Mouse (Mus musculus) embryo, embryonic 10.5 days (tissue): ENCODE data around the gene Tenm2.

Experiments used
- DNase-seq: peaks from one replicate; pipeline ENCODE4 v3.0.0-alpha.2; 2015; ENCODE audit warnings: low spot score

Gene Tenm2

DNA sequence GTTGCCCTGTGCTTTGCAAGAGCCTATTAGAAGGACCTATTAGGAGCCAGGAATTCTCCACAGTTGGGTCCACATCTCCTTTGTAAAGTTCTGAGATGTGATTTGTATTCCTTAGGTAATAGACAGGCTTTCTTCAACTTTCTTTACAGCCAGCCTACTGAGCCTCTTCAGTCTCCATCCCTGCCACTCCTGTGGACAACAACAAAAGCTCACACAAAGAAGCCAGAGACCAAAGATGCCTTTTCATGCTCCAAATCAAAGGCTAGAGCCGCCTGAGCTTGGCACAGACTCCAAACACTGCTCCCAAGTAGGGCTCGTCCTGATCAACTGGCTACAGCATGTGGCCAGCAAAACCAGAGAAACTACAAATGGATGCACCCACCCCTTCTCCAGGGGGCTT, 333.5 kb downstream of the Tenm2 start:
- DNase-seq = peak; percentile 19

GRCm38 (mm10) chr11:36893061-36893460, 342.7 kb downstream of the Tenm2 start:
- DNase-seq = no peak

DNA sequence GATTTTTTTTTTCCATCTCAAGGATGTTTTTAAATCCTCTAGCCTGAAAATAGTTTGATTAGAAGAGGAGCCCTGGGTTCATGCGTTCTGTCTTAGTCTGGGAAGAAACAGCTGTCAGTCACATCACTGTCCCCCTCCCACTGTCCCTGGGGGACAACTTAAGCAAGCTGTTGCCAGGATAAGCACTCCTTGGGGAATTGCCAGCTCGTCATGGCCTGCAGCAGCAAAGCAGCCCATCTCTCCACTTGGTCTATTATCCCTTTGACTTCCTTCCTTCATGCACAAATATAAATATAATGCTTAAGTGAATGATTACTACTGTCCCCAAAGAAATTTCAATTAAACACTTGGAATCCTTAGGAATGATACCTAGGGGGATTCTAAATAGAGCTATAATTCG, 344.7 kb downstream of the Tenm2 start:
- no peak for DNase-seq

GRCm38 (mm10) chr11:36887490-36887889, 348.3 kb downstream of the Tenm2 start:
- DNase-seq = no peak

- DNase-seq = no peak
Observed at GRCm38 (mm10) chr11:36886147-36886546, 349.6 kb downstream of the Tenm2 start.

DNA sequence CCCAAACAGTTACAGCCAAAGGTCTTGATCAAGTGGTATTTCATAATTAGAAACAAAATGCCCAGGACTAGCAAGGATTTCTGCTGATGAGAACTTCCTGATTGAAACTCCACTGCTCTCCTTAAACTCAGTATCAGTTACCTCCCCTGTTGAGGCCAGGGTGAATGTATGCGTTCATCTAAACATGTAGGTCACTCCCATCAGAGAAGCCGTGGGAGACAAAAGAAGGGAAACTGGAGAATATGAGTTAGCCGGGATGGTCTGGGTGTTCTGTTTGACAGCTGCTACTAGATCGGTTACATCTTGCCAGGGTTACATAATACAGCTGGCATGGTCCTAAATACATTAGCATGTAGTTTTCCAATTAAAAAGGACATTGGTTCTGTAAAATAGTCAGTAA, 362.8 kb downstream of the Tenm2 start:
- DNase-seq = no peak

DNA sequence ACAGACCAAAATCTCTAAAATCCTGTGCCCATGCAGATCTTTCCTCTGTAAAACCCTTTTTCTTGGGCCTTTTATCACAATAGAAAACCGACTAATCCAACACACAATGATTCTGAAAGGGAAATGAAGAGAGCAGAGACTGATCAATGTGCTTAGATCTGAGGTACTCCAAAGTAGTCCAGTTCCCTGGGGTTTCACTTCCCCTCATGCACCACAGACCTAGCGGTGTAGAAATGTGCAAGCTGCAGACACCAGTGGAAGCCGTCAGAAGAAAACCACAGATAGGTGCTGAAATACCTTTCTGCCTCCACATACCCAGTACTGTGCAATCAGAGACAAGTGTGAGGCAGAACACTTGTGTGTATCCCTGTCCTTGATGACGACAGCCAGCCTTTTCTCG, 365.2 kb downstream of the Tenm2 start:
- no peak for DNase-seq

DNA sequence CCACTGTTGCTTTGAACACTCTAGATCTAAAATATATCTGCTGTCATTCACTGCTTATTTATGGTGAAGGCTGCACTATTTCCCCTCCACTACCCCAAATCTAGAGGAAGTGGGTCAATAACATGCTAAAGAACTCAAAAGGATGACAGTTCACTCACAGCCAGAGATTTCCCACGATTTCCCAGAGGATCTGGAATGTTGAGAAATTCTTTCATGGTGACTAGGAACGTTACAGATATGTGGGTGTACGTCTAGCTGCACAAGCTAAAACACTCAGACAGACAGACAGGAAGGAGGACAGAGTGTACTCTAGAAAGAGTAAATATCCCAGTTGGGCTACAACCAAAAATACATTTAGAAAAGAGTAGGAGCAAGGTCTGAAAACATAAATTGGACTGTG, 384.1 kb downstream of the Tenm2 start:
- DNase-seq = no peak

GRCm38 (mm10) chr11:36847451-36847850, 388.3 kb downstream of the Tenm2 start:
- no peak for DNase-seq

DNA sequence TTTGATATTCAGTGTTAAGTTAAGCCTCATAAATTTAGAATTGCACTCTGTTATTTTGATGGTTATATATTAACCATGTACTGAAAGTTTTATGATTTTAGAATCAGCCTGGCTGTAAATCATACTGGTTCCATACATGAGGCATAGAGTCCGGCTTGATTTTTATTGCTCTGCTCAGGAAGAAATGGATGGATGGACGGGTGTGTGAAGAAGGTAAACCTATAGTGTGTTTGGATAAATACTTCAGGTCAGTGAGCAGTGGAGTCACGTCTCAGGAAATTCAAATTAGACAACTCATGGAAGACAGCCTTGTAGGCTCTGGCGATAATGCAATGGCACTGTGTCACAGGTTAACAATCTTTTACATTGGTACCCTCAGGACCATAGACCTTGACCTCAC, 402.9 kb downstream of the Tenm2 start:
- no peak for DNase-seq

DNA sequence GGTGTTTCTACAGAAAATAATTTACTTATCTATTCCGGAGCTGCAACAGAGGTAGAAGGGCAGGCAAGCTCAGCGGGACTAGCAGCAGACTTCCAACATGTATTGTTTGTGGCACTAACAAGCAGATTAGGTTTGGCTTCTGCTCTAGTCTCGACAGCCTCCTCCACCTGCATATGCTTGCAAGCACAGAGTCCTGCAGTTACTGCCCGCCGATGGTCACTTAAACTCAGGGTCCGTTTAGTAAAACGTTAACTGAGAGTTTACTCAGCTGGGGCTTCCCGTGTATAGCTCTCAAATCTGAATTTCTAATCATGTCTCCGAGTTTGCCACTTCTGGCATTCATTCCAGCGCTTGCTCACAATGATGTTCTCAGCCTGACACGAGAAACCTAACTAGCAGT, 404.3 kb downstream of the Tenm2 start:
- peak; percentile 4 for DNase-seq

DNA sequence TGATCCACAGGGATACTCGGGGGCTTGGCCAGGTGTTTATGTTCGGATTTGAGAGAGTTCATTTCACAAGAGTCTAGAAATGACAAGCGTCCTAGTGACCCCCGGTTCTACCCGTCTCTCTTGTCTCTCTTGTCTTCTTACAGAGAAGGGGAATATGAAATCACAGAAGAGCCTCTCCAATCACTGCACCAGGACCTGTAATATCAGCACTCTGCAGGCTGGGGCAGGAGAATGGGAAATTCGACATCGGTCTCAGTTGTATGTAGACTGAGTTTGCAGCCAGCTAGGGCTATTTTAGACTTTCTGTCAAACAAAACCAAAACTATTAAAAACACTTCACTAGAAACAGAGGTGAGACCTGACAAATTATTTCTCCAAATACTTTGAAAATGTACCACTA, 411.1 kb downstream of the Tenm2 start:
- DNase-seq = no peak

GRCm38 (mm10) chr11:36804615-36805014, 431.1 kb downstream of the Tenm2 start:
- no peak for DNase-seq

DNA sequence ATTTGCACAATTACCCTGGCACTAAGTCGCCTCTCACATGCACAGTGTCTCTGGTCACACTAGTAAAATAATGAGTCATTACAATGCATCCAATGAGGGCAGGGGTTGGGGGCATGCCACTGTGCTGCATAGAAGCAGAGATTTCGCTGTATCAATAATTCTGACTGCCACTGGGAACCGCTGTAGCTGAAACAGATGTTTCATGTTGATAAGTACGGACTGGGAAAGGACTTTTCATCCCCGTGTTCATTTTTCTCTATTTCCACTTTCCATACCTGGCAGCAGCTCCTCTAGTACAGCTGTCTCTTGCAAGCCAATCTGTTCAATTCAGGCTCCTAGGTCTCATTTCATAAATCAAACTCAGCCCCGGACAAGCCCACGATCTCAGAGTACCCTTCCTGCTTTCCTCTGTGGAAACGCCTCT, 433.5 kb downstream of the Tenm2 start:
- DNase-seq = no peak

DNA sequence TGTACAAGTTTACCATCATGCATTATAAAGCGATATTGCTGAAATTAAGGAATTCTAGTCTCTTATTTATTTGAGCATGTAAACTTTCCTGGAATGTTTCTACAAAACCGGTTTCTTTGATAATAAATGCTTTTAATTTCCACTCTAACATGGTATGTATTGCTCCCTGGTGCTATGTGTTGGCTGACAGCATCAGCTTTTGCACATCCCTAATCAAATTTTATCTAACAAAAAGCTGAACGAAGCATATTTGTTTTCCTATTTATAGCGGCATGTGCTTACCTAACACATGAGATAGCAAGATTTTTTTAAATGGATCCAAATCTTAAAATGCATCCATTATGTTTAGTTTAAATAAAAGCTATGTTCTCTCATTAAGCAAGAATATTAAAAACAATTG, 434.1 kb downstream of the Tenm2 start:
- no peak for DNase-seq

GRCm38 (mm10) chr11:36799409-36799808, 436.4 kb downstream of the Tenm2 start:
- peak; percentile 14 for DNase-seq

GRCm38 (mm10) chr11:36758009-36758408, 477.8 kb downstream of the Tenm2 start:
- DNase-seq = no peak

- DNase-seq = no peak
Observed at GRCm38 (mm10) chr11:36746286-36746685, 489.5 kb downstream of the Tenm2 start.

DNA sequence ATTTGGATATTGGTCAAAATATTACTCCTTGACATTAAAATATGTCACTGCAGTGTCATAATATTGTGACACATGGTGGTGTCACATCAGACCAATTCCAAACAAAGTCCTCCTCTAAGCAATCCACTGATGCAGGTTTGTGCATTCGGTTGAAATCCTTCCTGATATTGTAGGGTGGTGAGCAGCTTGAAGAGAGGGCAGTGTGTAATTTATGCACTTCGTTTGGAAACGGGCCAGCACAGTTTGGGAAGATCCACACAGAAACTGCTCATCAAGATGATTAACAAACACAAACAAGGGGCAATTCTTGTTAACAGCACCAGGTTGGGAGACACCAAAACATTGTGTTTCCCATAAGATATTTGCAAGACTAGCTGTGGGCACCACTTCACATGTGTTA, 508.0 kb downstream of the Tenm2 start:
- no peak for DNase-seq

DNA sequence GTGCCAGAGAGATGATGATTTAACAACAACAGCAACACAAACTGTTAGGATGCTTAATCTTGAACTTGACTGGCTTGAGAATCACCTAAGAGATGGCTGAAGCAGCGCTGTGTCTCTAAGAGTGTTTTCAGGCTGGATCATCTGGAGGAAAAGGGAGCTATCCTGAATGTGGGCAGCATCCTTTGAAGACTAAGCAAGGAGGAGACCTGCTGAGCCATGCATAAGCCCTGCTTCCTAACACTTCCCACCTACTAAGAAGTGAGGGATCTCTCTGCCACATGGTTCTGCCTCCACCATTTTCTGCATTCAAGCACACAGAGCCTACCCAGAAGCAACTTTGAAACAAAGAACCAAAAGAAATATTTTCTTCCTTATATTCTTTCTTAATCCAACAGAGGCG, 532.9 kb downstream of the Tenm2 start:
- DNase-seq = no peak

- peak; percentile 24 for DNase-seq
Observed at GRCm38 (mm10) chr11:36700951-36701350, 534.8 kb downstream of the Tenm2 start.

DNA sequence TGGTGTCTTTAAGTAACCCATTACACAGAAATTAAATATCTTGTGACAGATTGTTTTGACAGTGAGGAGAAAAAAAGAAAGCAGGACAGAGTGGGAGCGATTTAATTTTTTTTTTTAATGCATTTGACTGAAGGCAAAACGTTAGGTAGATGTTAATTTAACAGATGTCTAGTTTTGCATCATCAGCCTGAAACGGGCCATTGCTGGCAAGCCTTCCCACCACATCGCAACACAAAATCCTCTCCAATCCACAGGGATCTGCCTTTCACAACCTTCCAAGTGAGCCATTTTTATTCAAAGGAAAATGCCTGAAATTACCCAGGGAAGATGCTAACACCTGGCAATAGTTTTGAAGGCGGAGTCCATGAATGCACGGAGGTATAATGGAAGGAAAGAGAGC, 535.6 kb downstream of the Tenm2 start:
- DNase-seq = no peak

DNA sequence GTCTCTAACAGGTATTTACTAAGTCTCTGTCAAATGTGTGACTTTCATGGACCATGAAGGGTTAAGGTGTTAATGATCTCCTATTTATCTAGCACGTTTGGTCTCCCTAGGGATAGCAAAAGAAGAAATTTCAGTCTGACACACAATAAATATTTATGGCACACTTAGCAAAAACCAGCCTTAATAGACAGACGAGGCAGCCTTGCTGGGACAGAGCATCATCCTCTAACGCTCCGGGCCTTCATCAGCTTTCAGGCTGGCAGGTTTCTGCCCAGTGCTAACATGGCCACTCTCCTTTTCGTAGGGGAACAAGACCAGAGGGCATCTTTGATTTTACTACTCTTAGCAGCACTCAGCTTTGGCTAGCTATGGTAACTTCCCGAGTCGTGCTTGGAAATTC, 537.5 kb downstream of the Tenm2 start:
- no peak for DNase-seq

- no peak for DNase-seq
Observed at GRCm38 (mm10) chr11:36697816-36698215, 537.9 kb downstream of the Tenm2 start.

- peak; percentile 79 for DNase-seq
Observed at GRCm38 (mm10) chr11:36697021-36697639, 538.6 kb downstream of the Tenm2 start.
